Mouse (Mus musculus): ENCODE data around the gene C2cd2.

Gene C2cd2

GRCm38 (mm10) chr16:97808881-97809280 is 153.5 kb downstream of the C2cd2 start:
- no peak for DNase-seq (ENCODE audit: low spot score)

- DNase-seq (ENCODE audit: low spot score) = no peak
Measured at GRCm38 (mm10) chr16:97805646-97806045, 156.8 kb downstream of the C2cd2 start.
